Mouse (Mus musculus) lung, postnatal 0 days (tissue): ENCODE measurements at regions not wholly inside any gene's neighbourhood (a gene's known extent, or its start where the extent isn't known, plus 50 kb on each side); places are given as distances from the start of the nearest gene placed in this dataset.
"Not testable (repeated sequence)": the region's sequence is repeated elsewhere in the genome, so short reads cannot be mapped to it uniquely, and the experiment has no call there.

ENCODE experiments used
- CTCF ChIP-seq: IDR thresholded peaks from 2 replicates; pipeline ENCODE4 v1.5.1; 2016; ENCODE audit warnings: antibody characterized with exemption, mild to moderate bottlenecking
- EP300 ChIP-seq: IDR thresholded peaks from 2 replicates; pipeline ENCODE4 v1.6.1; 2016; ENCODE audit warnings: antibody characterized with exemption, mild to moderate bottlenecking, control low read depth

DNA sequence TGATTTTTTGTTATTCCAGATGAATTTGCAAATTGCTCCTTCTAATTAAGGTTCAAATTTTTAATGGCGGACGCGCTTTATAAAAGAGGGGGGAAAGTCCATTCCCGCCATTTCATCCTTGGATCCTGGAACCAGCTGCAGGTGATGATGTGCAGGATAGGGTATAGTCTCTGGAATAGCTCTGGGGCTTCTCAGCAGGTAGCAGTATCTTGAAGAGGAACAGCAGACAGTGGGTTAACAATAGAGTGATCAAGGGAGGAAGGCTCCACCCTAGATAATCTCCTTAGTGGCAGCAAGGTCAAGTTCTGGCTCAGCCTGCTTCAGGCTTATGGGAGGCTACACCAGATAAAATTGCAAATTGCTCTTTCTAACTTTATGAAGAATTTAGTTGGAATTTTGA, 224.0 kb upstream of the Slc39a10 start:
- TF ChIP-seq CTCF, EP300: not testable (repeated sequence)
